Comparison of ENCODE assay signal across 13 mouse cellular contexts in genomic region chr16:58450648-58451047, GRCm38 (mm10).
"Had no signal": no experiment of that assay in that cellular context is flagged by ENCODE, and none has a peak within 500 bp of the region (broad histone marks: within the 10 kb centered on the region; RNA-seq: fewer than 3 reads in every experiment).

No protein-coding gene starts in this region.

- H3K9ac ChIP-seq: kidney, embryonic 15.5 days; limb, embryonic 13.5 days; midbrain, embryonic 15.5 days; neural tube, embryonic 13.5 days had no signal

- ATAC-seq: midbrain, embryonic 15.5 days had no signal

- H3K4me3 ChIP-seq: kidney, embryonic 15.5 days; limb, embryonic 13.5 days; midbrain, embryonic 10.5 days; midbrain, embryonic 15.5 days; neural tube, embryonic 13.5 days had no signal

- H3K27me3 ChIP-seq: kidney, embryonic 15.5 days; limb, embryonic 13.5 days; midbrain, embryonic 15.5 days; neural tube, embryonic 13.5 days had no signal

- H3K27ac ChIP-seq: kidney, embryonic 15.5 days; limb, embryonic 13.5 days; midbrain, embryonic 10.5 days; midbrain, embryonic 15.5 days; neural tube, embryonic 13.5 days had no signal

- H3K4me1 ChIP-seq: kidney, embryonic 15.5 days; limb, embryonic 13.5 days; midbrain, embryonic 10.5 days; midbrain, embryonic 15.5 days; neural tube, embryonic 13.5 days had no signal

- DNase-seq: kidney, adult 2 months; kidney, postnatal 25 days; left cerebral cortex, postnatal 4 days; lung, adult 2 months; lung, postnatal 10 days; lung, postnatal 4 days; thymus, adult 18-20 months; thymus, postnatal 14 days had no signal

- H3K4me2 ChIP-seq: kidney, embryonic 15.5 days; limb, embryonic 13.5 days; midbrain, embryonic 15.5 days; neural tube, embryonic 13.5 days had no signal

- H3K9me3 ChIP-seq: kidney, embryonic 15.5 days; limb, embryonic 13.5 days; midbrain, embryonic 10.5 days; midbrain, embryonic 15.5 days; neural tube, embryonic 13.5 days had no signal
